Mouse (Mus musculus) lung, adult 18-20 months (tissue): ENCODE measurements around the gene Klc3.

Experiments used
- DNase-seq, 2 experiments: peaks; one replicate each; pipeline ENCODE4 v3.0.0; 2022; ENCODE audit warnings: mixed read lengths in 2 of 2

The Klc3 gene

GRCm38 (mm10) chr7:19403731-19404296 lies at the start of gene Klc3:
Gene Klc3, minus strand, starts transcription at chr7:19404104.
- DNase-seq = peak; percentile 85 to 88

GRCm38 (mm10) chr7:19449165-19449564 lies 45.3 kb upstream of the Klc3 start:
- DNase-seq = no peak

GRCm38 (mm10) chr7:19447689-19448088 lies 43.8 kb upstream of the Klc3 start:
- no peak for DNase-seq

GRCm38 (mm10) chr7:19444801-19445200 lies 40.9 kb upstream of the Klc3 start:
- no peak for DNase-seq

- peak; percentile 71 to 79 for DNase-seq
Observed at GRCm38 (mm10) chr7:19443344-19443743, 39.4 kb upstream of the Klc3 start.

GRCm38 (mm10) chr7:19441448-19442091 lies 37.7 kb upstream of the Klc3 start:
- DNase-seq = peak; percentile 52 to 73

- DNase-seq = no peak
Observed at GRCm38 (mm10) chr7:19437048-19437447, 33.1 kb upstream of the Klc3 start.

- DNase-seq = no peak
Observed at GRCm38 (mm10) chr7:19436276-19436675, 32.4 kb upstream of the Klc3 start.

GRCm38 (mm10) chr7:19432475-19432874 lies 28.6 kb upstream of the Klc3 start:
- DNase-seq = no peak

GRCm38 (mm10) chr7:19430402-19430801 lies 26.5 kb upstream of the Klc3 start:
- DNase-seq = no peak

- DNase-seq = no peak
Observed at GRCm38 (mm10) chr7:19429726-19430125, 25.8 kb upstream of the Klc3 start.

GRCm38 (mm10) chr7:19427999-19428650 lies 24.2 kb upstream of the Klc3 start:
- DNase-seq = no peak

- no peak for DNase-seq
Observed at GRCm38 (mm10) chr7:19426888-19427287, 23.0 kb upstream of the Klc3 start.

- no peak for DNase-seq
Observed at GRCm38 (mm10) chr7:19426349-19426748, 22.4 kb upstream of the Klc3 start.

- DNase-seq = no peak
Observed at GRCm38 (mm10) chr7:19424051-19424450, 20.1 kb upstream of the Klc3 start.

- DNase-seq = no peak
Observed at GRCm38 (mm10) chr7:19423083-19423482, 19.2 kb upstream of the Klc3 start.

GRCm38 (mm10) chr7:19420821-19421636 lies 17.1 kb upstream of the Klc3 start:
- peak; percentile 92 to 96 for DNase-seq

- no peak for DNase-seq
Observed at GRCm38 (mm10) chr7:19420121-19420520, 16.2 kb upstream of the Klc3 start.

- no peak for DNase-seq
Observed at GRCm38 (mm10) chr7:19416590-19416989, 12.7 kb upstream of the Klc3 start.

GRCm38 (mm10) chr7:19413525-19413924 lies 9.6 kb upstream of the Klc3 start:
- no peak for DNase-seq

- DNase-seq = no peak
Observed at GRCm38 (mm10) chr7:19411783-19412182, 7.9 kb upstream of the Klc3 start.

- no peak for DNase-seq
Observed at GRCm38 (mm10) chr7:19410766-19411344, 7.0 kb upstream of the Klc3 start.

- DNase-seq = no peak
Observed at GRCm38 (mm10) chr7:19409753-19410152, 5.8 kb upstream of the Klc3 start.
